Mouse (Mus musculus) olfactory bulb, adult 2 months (tissue): ENCODE results near the gene Gm28048. TPM values are rescaled to one million over a fixed set of nuclear protein-coding genes. Genes with fewer than 3 reads are reported as not detected.

Experiments used
- H3K27ac ChIP-seq: fragments of 200-500 bp; 2 replicates; pipeline ENCODE4 v1.5.1; 2012; ENCODE audit warnings: low read depth, low read length; ENCODE audit not compliant: insufficient read depth
- H3K4me1 ChIP-seq: fragments of 200-500 bp; 2 replicates; pipeline ENCODE4 v1.6.1; 2012; ENCODE audit warnings: low read length; ENCODE audit not compliant: control insufficient read depth, insufficient read depth
- H3K4me3 ChIP-seq: fragments of 200-500 bp; 2 replicates; pipeline ENCODE4 v1.5.1; 2012; ENCODE audit warnings: mild to moderate bottlenecking, low read depth, low read length, moderate library complexity; ENCODE audit not compliant: insufficient read depth
- CTCF ChIP-seq: fragments of 200-500 bp; IDR thresholded peaks from 2 replicates; pipeline ENCODE4 v1.5.1; 2012; ENCODE audit warnings: low read depth, mild to moderate bottlenecking, low read length, moderate library complexity; ENCODE audit not compliant: insufficient read depth
- POLR2A ChIP-seq: fragments of 200-500 bp; IDR thresholded peaks from 2 replicates; pipeline ENCODE4 v1.6.1; 2012; ENCODE audit warnings: mild to moderate bottlenecking, low read depth, low read length, moderate library complexity; ENCODE audit not compliant: insufficient read depth
- WGBS: fragments of 180-500 bp; shearing (Covaris S2); methylation state at CpG from one replicate; pipeline ENCODE4 v1.1.7; 2018; 5-methylcytosine and 5-hydroxymethylcytosine counted together
- polyA plus RNA-seq: library from polyadenylated mRNA; stranded (reverse); fragments of >200 nt; gene quantifications from 2 replicates; pipeline ENCODE4 v1.2.4, GENCODE M21; 2012; ENCODE audit warnings: low replicate concordance; ENCODE audit not compliant: missing spikeins, insufficient read depth, insufficient read length

The Gm28048 gene
- polyA plus RNA-seq, 1 experiment, result not detected

DNA sequence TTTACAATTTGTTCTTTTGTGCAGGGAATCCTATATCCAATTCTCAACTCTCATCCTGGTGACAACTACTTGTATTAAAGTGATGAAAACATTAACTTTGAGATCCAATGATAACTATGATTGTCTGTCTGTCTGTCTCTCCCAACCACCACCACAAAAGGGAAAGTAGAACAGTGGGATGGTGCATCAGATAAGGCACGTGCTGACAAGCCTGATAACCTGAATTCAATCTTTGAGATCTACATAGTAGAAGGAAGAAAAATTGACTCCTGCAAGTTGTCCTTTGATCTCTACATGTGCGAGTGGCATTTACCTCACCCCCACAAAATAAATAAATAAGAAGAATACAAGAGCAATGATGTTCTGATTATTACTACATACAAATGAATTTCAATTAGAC is 62.6 kb downstream of the Gm28048 start:
- H3K4me1 ChIP-seq, result no peaks in the 10 kb centered on the region
- H3K27ac ChIP-seq, result no peak overlapping the region
- WGBS, result 95% methylated on average over 2 of the region's 2 CpGs
- TF ChIP-seq CTCF, result no peak
- TF ChIP-seq POLR2A, result no peak
- no peak overlapping the region for H3K4me3 ChIP-seq

DNA sequence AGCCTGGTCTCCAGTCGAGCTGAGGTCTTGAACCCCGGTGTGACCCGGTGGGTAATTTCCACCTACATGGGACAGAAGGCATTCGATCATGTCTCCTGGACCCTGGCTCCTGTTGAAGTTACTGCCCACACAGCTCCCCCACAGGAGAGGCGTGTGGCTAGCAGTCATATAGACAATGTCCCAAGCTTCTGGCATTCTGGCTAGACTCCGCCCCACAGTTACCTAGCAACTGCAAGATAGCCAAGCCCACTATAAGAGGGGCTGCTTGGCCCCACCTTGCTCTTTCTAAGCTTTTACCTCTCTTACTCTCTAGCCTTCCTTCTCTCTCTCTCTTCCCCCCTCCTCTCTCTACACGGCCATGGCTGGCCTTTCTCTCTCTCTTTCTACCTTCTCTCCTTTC is 64.1 kb downstream of the Gm28048 start:
- no peak overlapping the region for H3K27ac ChIP-seq
- TF ChIP-seq CTCF (no peak), POLR2A (no peak)
- no peak overlapping the region for H3K4me3 ChIP-seq
- 99% methylated on average over 7 of the region's 7 CpGs for WGBS
- no peaks in the 10 kb centered on the region for H3K4me1 ChIP-seq

DNA sequence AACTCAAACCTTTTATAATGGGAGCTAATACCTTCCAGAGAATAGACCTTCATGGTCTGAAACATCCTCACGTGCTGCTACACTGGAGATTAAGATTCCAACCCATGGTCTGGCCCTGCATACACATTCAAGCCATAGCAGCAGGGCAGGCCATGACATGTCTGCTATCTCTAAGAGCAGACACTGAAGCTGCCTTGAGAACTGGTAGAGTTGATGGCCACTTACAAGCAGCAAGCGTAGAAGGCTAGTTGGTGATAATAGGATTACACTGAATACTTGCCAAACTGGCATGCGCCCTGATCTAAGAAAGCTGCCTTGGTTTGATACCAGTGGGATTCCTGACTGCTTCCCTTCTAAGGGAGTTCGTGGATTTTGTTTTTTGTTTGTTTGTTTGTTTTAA is 68.1 kb downstream of the Gm28048 start:
- H3K27ac ChIP-seq, result no peak overlapping the region
- TF ChIP-seq CTCF (no peak), POLR2A (no peak)
- H3K4me3 ChIP-seq, result no peak overlapping the region
- WGBS, result 84% methylated on average over 4 of the region's 4 CpGs
- H3K4me1 ChIP-seq, result no peaks in the 10 kb centered on the region

DNA sequence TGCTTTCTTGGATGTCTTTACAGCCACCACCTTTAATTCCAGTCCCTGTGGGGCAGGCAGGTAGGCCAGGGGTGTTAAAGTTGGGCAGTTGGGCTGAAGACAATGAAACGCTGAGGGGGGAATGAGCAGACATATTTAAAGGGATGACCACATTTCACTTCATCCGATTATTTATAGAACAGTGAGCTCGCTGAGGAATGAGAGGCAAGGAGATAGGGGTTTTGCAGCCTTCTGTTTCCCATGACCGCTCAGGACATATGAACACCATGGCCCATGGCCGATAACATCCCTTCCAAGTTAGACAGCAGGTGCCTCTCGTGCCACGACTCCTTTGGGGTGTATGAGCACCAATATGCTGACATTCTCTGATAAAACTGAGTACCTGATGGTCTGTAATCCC is 70.1 kb downstream of the Gm28048 start:
- no peaks in the 10 kb centered on the region for H3K4me1 ChIP-seq
- H3K4me3 ChIP-seq, result no peak overlapping the region
- WGBS, result 96% methylated on average over 7 of the region's 7 CpGs
- no peak overlapping the region for H3K27ac ChIP-seq
- TF ChIP-seq CTCF, result no peak

DNA sequence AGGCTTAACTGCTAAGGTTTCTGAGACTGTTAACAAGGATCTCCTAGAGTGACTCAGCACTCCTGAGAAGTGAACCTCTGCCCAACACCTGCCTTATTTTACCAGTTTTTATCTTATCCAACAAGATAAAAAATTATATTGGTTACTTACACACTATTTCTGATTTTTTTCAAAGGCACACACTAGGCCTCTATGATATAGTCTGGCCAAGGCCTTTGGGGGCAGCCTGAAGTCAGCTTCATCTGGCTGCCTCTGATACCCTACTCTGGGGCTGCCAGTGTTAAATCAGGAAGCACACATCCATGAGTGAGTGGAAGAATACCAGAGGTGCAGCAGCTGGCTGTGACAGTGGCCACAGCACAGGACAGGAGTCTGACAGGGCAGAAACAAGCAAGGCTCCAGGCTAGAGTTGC is 75.4 kb downstream of the Gm28048 start:
- TF ChIP-seq CTCF, result no peak
- no peak for TF ChIP-seq POLR2A
- H3K27ac ChIP-seq, result no peak overlapping the region
- no peaks in the 10 kb centered on the region for H3K4me1 ChIP-seq
- no peak overlapping the region for H3K4me3 ChIP-seq

DNA sequence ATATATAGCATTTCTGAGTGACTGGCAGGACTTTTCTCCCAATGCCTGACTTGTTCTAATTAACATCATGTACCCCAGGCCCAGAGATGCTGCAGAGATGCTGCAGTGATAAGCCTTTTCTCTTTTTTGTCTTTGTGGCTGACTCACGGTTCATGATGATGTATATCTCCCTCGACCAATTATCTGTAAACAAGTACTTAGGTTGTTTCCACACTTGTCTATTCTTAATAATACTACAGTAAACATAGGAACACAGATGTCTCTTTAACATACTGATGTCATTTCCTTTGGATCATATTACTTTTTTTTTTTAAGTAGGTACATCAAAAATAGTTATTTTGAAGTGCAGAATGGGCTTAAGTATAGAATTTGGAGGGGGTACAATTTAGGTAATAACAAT is 79.0 kb downstream of the Gm28048 start:
- Histone ChIP-seq H3K4me3 (no peak overlapping the region), H3K4me1 (no peaks in the 10 kb centered on the region), H3K27ac (no peak overlapping the region)
- TF ChIP-seq POLR2A, result no peak
- TF ChIP-seq CTCF, result no peak
- WGBS, result 69% methylated on average over 2 of the region's 2 CpGs

DNA sequence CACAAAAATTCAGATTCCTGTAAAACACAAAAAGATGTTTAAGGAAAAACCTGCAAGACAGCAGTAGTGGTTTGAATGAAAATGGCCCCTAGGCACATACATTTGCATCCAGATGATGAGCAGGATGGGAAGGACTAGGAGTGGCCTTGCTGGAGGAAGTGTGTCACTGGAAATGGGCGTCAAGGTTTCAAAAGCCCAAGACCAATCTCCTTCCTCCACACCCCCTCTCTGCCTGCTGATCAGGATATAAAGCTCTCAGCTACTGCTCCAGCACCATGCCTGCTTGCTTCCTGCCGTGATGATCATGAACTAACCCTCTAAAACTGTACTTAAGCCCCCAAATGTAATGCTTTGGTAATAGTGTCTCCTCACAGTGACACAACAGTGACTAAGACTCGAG is 81.8 kb downstream of the Gm28048 start:
- 84% methylated on average over 3 of the region's 3 CpGs for WGBS
- Histone ChIP-seq H3K27ac (no peak overlapping the region), H3K4me1 (no peaks in the 10 kb centered on the region), H3K4me3 (no peak overlapping the region)
- TF ChIP-seq CTCF (no peak), POLR2A (no peak)

DNA sequence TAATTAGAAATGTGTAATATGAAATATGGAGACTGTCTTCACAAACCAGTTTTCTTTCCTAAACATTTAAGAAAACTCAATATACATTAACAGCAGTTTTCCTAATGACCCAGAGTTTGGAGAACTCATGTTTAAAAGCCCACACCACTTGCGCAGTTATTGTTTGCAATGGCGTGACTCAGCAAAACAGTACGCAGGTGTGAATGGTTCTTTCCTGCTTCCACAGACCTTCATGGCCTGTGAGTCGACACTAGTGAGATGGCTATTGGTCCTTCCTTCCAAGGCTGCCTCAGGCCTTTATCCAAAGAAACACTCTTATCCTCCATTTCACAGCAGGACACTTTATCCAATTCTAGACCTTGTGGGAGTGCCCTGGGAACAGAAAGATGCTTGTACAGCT is 84.2 kb downstream of the Gm28048 start:
- no peak overlapping the region for H3K4me3 ChIP-seq

DNA sequence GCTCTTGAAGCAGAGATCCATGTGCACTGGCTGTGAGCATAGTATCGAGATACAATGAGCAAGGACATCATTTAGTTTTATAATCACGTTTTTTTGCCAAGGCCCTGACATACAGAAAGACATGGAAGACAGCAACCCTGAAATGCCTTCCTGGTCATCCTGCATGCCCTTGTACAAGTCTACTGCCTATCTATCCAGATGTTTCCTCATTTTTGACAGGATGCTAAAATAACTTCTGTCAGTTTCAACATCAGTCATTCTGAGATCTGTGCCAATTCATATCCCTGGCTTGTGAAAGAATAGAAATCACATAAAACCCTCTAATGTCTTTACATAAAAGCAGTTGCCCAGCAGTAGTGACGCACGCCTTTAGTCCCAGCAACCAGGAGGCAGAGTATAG is 84.8 kb downstream of the Gm28048 start:
- Histone ChIP-seq H3K27ac (no peak overlapping the region), H3K4me1 (no peaks in the 10 kb centered on the region), H3K4me3 (no peak overlapping the region)
- 93% methylated on average over 4 of the region's 4 CpGs for WGBS
- TF ChIP-seq POLR2A, result no peak
- no peak for TF ChIP-seq CTCF

More for the DNA sequence above, 84.2 kb downstream of the Gm28048 start:
- no peak for TF ChIP-seq POLR2A
- TF ChIP-seq CTCF, result no peak
- Histone ChIP-seq H3K4me1 (no peaks in the 10 kb centered on the region), H3K27ac (no peak overlapping the region)
- WGBS, result 98% methylated on average over 4 of the region's 4 CpGs

DNA sequence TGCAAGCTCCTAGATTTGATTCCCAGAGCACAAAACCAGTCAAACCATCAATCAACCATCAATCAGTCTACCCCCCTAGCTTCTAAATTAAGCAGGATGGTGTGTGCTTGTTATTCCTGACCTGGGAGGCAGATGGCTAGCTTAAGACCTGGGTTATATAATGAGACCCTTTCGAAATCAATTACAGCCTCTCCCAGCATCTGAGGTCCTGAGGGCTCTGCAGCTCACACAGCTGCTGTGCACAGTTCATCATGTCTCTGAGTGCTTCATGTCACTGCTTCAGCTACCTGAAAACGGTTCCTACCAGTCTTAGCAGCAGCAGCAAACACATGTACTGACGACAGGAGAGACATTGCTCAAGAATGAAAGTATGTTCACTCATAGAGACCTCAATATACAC is 88.8 kb downstream of the Gm28048 start:
- Histone ChIP-seq H3K4me3 (no peak overlapping the region), H3K27ac (no peak overlapping the region), H3K4me1 (no peaks in the 10 kb centered on the region)
- 89% methylated on average over 3 of the region's 3 CpGs for WGBS
- TF ChIP-seq POLR2A, result no peak

DNA sequence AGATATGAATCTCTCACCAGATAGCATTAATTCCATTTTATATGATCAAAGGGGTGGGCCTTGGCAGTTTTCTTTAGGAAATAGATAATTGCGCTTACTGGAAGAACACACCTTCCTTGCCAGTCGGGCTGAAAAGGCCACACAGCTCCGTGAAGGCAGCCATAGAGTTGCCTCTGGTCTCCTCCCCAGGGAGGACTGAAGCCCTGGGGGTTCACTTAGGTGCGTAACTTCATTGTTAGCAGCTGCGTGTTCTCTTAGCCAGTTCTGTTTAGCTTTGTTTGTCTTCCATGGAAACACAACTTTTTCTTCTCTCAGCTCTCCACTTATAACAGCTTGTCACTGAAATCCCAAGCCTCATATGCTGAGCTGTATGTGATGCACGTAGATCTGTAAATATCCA is 89.4 kb downstream of the Gm28048 start:
- Histone ChIP-seq H3K4me3 (no peak overlapping the region), H3K4me1 (no peaks in the 10 kb centered on the region), H3K27ac (no peak overlapping the region)
- WGBS, result 84% methylated on average over 6 of the region's 6 CpGs
- no peak for TF ChIP-seq CTCF
- TF ChIP-seq POLR2A, result no peak
